Mouse (Mus musculus): ENCODE results near the gene Fhl1.

The Fhl1 gene

GRCm38 (mm10) chrX:56731306-56732201 is at the start of gene Fhl1:
Fhl1 (plus strand) TSS chrX:56731787.
- peak; percentile 70 for DNase-seq (ENCODE audit: low spot score)

GRCm38 (mm10) chrX:56682156-56682720 is 49.3 kb upstream of the Fhl1 start:
- DNase-seq (ENCODE audit: low spot score): no peak

GRCm38 (mm10) chrX:56683521-56683920 is 48.1 kb upstream of the Fhl1 start:
- no peak for DNase-seq (ENCODE audit: low spot score)

GRCm38 (mm10) chrX:56692554-56692953 is 39.0 kb upstream of the Fhl1 start:
- no peak for DNase-seq (ENCODE audit: low spot score)

- no peak for DNase-seq (ENCODE audit: low spot score)
Observed at GRCm38 (mm10) chrX:56694539-56694938, 37.0 kb upstream of the Fhl1 start.

- no peak for DNase-seq (ENCODE audit: low spot score)
Observed at GRCm38 (mm10) chrX:56697199-56697780, 34.3 kb upstream of the Fhl1 start.

- no peak for DNase-seq (ENCODE audit: low spot score)
Observed at GRCm38 (mm10) chrX:56697886-56698285, 33.7 kb upstream of the Fhl1 start.

- no peak for DNase-seq (ENCODE audit: low spot score)
Observed at GRCm38 (mm10) chrX:56701261-56701660, 30.3 kb upstream of the Fhl1 start.

- no peak for DNase-seq (ENCODE audit: low spot score)
Observed at GRCm38 (mm10) chrX:56703965-56704562, 27.5 kb upstream of the Fhl1 start.

GRCm38 (mm10) chrX:56708592-56709370 is 22.8 kb upstream of the Fhl1 start:
- DNase-seq (ENCODE audit: low spot score): no peak

GRCm38 (mm10) chrX:56710522-56710921 is 21.1 kb upstream of the Fhl1 start:
- DNase-seq (ENCODE audit: low spot score): no peak

- no peak for DNase-seq (ENCODE audit: low spot score)
Observed at GRCm38 (mm10) chrX:56712666-56713065, 18.9 kb upstream of the Fhl1 start.

GRCm38 (mm10) chrX:56722559-56722958 is 9.0 kb upstream of the Fhl1 start:
- DNase-seq (ENCODE audit: low spot score): no peak

- no peak for DNase-seq (ENCODE audit: low spot score)
Observed at GRCm38 (mm10) chrX:56728507-56728906, 3.1 kb upstream of the Fhl1 start.

- DNase-seq (ENCODE audit: low spot score): no peak
Observed at GRCm38 (mm10) chrX:56730828-56731305, 720 bp upstream of the Fhl1 start.

- DNase-seq (ENCODE audit: low spot score): no peak
Observed at GRCm38 (mm10) chrX:56732401-56732800, 814 bp downstream of the Fhl1 start.

- DNase-seq (ENCODE audit: low spot score): no peak
Observed at GRCm38 (mm10) chrX:56734436-56734835, 2.8 kb downstream of the Fhl1 start.

- DNase-seq (ENCODE audit: low spot score): no peak
Observed at GRCm38 (mm10) chrX:56736226-56736625, 4.6 kb downstream of the Fhl1 start.

- no peak for DNase-seq (ENCODE audit: low spot score)
Observed at GRCm38 (mm10) chrX:56737848-56738554, 6.4 kb downstream of the Fhl1 start.

GRCm38 (mm10) chrX:56741428-56741827 is 9.8 kb downstream of the Fhl1 start:
- no peak for DNase-seq (ENCODE audit: low spot score)

- DNase-seq (ENCODE audit: low spot score): no peak
Observed at GRCm38 (mm10) chrX:56751536-56751935, 19.9 kb downstream of the Fhl1 start.

Measured in ovary, postnatal 36 days (tissue).